Mouse (Mus musculus) liver, embryonic 15.5 days (tissue): ENCODE data around the gene Nipa2. TPM values are rescaled to one million over a fixed set of nuclear protein-coding genes. Genes with fewer than 3 reads are reported as not detected.
A peak's percentile ranks its signal among the peaks of the same experiment; 100 is the strongest.

Experiments used
- ATAC-seq: fragments of 200-750 bp; cut with Nextera tagmentation; 2 replicates; pipeline ENCODE4 v1.8.0; 2017; ENCODE audit warnings: moderate number of reproducible peaks, mild to moderate bottlenecking, moderate library complexity; ENCODE audit not compliant: insufficient read depth
- H3K27ac ChIP-seq: fragments of 300-500 bp; sonication (generic); replicated peaks from 2 replicates; pipeline ENCODE4 v1.5.1; 2015; ENCODE audit warnings: mild to moderate bottlenecking, inconsistent platforms
- H3K27me3 ChIP-seq: fragments of 300-500 bp; sonication (generic); 2 replicates; pipeline ENCODE4 v1.6.1; 2015; ENCODE audit warnings: mild to moderate bottlenecking, inconsistent platforms
- H3K36me3 ChIP-seq: fragments of 300-500 bp; sonication (generic); replicated peaks from 2 replicates; pipeline ENCODE4 v1.6.1; 2015; ENCODE audit warnings: moderate library complexity, mild to moderate bottlenecking, inconsistent platforms
- H3K4me1 ChIP-seq: fragments of 300-500 bp; sonication (generic); replicated peaks from 2 replicates; pipeline ENCODE4 v1.6.1; 2015; ENCODE audit warnings: inconsistent platforms
- H3K4me2 ChIP-seq: fragments of 300-500 bp; sonication (generic); 2 replicates; pipeline ENCODE4 v1.6.1; 2015; ENCODE audit warnings: moderate library complexity, mild to moderate bottlenecking, inconsistent platforms
- H3K4me3 ChIP-seq: fragments of 300-500 bp; sonication (generic); replicated peaks from 2 replicates; pipeline ENCODE4 v1.5.1; 2015; ENCODE audit warnings: mild to moderate bottlenecking, inconsistent platforms
- H3K9ac ChIP-seq: fragments of 300-500 bp; sonication (generic); 2 replicates; pipeline ENCODE4 v1.6.1; 2015; ENCODE audit warnings: moderate library complexity, mild to moderate bottlenecking, inconsistent platforms
- H3K9me3 ChIP-seq: fragments of 300-500 bp; sonication (generic); replicated peaks from 2 replicates; pipeline ENCODE4 v1.6.1; 2016; ENCODE audit warnings: inconsistent platforms
- WGBS: fragments of 180-500 bp; shearing (Covaris S2); methylation state at CpG from one replicate; pipeline ENCODE4 v1.1.7; 2015; ENCODE audit warnings: mixed read lengths; ENCODE audit not compliant: insufficient replicate concordance; 5-methylcytosine and 5-hydroxymethylcytosine counted together
- polyA plus RNA-seq: library from polyadenylated mRNA; unstranded; fragments of >200 nt; fragmentation: Nextera tagmentation; extraction: Ambion mirVana; gene quantifications from 2 replicates; pipeline ENCODE4 v1.2.1, GENCODE M21; 2015

Gene Nipa2
- polyA plus RNA-seq = 21.0 and 23.6 TPM in 2 replicates

- H3K27me3 ChIP-seq = no peaks in the 10 kb centered on the region
- H3K4me2 ChIP-seq = peak within 1 kb of the TSS; percentile 73
- WGBS = under 1% methylated on average over 70 of the region's 70 CpGs
- H3K9ac ChIP-seq = peak within 1 kb of the TSS; percentile 89
- H3K36me3 ChIP-seq = peaks cover 11% of the 10 kb centered on the region; the same call in 1 of the 2 replicates
- no peaks in the 10 kb centered on the region for H3K9me3 ChIP-seq
- peaks cover 34% of the 10 kb centered on the region for H3K4me1 ChIP-seq
- H3K4me3 ChIP-seq = peak within 1 kb of the TSS; percentile 87
- peak; percentile 97 for ATAC-seq
- H3K27ac ChIP-seq = peak within 1 kb of the TSS; percentile 91
Measured at GRCm38 (mm10) chr7:55962004-55962908, at the start of gene Nipa2. Nipa2 (minus strand) TSS chr7:55962476.

GRCm38 (mm10) chr7:56011018-56011333 is 48.7 kb upstream of the Nipa2 start:
- no peak for ATAC-seq
- Histone ChIP-seq H3K27ac (0 out of 2 replicates have a peak overlapping the region, but pooled peaks have one; percentile 11), H3K4me2 (no peak overlapping the region), H3K4me1 (peaks cover 63% of the 10 kb centered on the region), H3K9me3 (no peaks in the 10 kb centered on the region), H3K9ac (no peak overlapping the region), H3K27me3 (no peaks in the 10 kb centered on the region), H3K4me3 (no peak overlapping the region), H3K36me3 (no peaks in the 10 kb centered on the region; the same call in 1 of the 2 replicates)

GRCm38 (mm10) chr7:56010318-56011017 is 48.2 kb upstream of the Nipa2 start:
- 86% methylated on average over 4 of the region's 4 CpGs for WGBS
- no peak for ATAC-seq
- Histone ChIP-seq H3K9ac (no peak overlapping the region), H3K27me3 (no peaks in the 10 kb centered on the region), H3K4me2 (no peak overlapping the region), H3K27ac (peak overlapping the region; percentile 14; the same call in 1 of the 2 replicates), H3K4me1 (peaks cover 58% of the 10 kb centered on the region), H3K36me3 (no peaks in the 10 kb centered on the region; the same call in 1 of the 2 replicates), H3K9me3 (no peaks in the 10 kb centered on the region), H3K4me3 (no peak overlapping the region)

GRCm38 (mm10) chr7:55998997-55999396 is 36.7 kb upstream of the Nipa2 start:
- H3K4me3 ChIP-seq = no peak overlapping the region
- peak overlapping the region; percentile 16; the same call in 1 of the 2 replicates for H3K27ac ChIP-seq
- H3K27me3 ChIP-seq = no peaks in the 10 kb centered on the region
- ATAC-seq = peak; percentile 57; the same call in 1 of the 2 replicates
- peaks cover 20% of the 10 kb centered on the region for H3K4me1 ChIP-seq
- H3K4me2 ChIP-seq = no peak overlapping the region
- H3K9ac ChIP-seq = no peak overlapping the region; the same call in 1 of the 2 replicates
- 0 out of 2 replicates have a peak, but pooled peaks cover 3% of the 10 kb centered on the region for H3K36me3 ChIP-seq
- H3K9me3 ChIP-seq = no peaks in the 10 kb centered on the region
- WGBS = 28% methylated on average over 3 of the region's 4 CpGs

GRCm38 (mm10) chr7:55995013-55995412 is 32.7 kb upstream of the Nipa2 start:
- H3K9ac ChIP-seq = no peak overlapping the region
- H3K4me3 ChIP-seq = no peak overlapping the region
- ATAC-seq = no peak
- 73% methylated on average over 4 of the region's 4 CpGs for WGBS
- peaks cover 17% of the 10 kb centered on the region for H3K4me1 ChIP-seq
- no peak overlapping the region for H3K27ac ChIP-seq
- H3K9me3 ChIP-seq = no peaks in the 10 kb centered on the region
- H3K27me3 ChIP-seq = no peaks in the 10 kb centered on the region
- H3K36me3 ChIP-seq = 0 out of 2 replicates have a peak, but pooled peaks cover 15% of the 10 kb centered on the region
- H3K4me2 ChIP-seq = no peak overlapping the region

- Histone ChIP-seq H3K9ac (no peak overlapping the region), H3K36me3 (peaks cover 29% of the 10 kb centered on the region), H3K4me2 (no peak overlapping the region), H3K9me3 (no peaks in the 10 kb centered on the region), H3K4me1 (0 out of 2 replicates have a peak, but pooled peaks cover 1% of the 10 kb centered on the region), H3K27ac (no peak overlapping the region), H3K27me3 (no peaks in the 10 kb centered on the region), H3K4me3 (no peak overlapping the region)
- ATAC-seq = no peak
- 90% methylated on average over 7 of the region's 7 CpGs for WGBS
Measured at GRCm38 (mm10) chr7:55991858-55992257, 29.6 kb upstream of the Nipa2 start.

GRCm38 (mm10) chr7:55991129-55991528 is 28.9 kb upstream of the Nipa2 start:
- ATAC-seq = no peak
- Histone ChIP-seq H3K36me3 (peaks cover 29% of the 10 kb centered on the region), H3K4me3 (no peak overlapping the region), H3K9me3 (no peaks in the 10 kb centered on the region), H3K4me2 (no peak overlapping the region), H3K4me1 (peaks cover 5% of the 10 kb centered on the region; the same call in 1 of the 2 replicates), H3K27me3 (no peaks in the 10 kb centered on the region), H3K9ac (no peak overlapping the region), H3K27ac (no peak overlapping the region)
- whole genome bisulfite sequencing = 85% methylated on average over 3 of the region's 3 CpGs

GRCm38 (mm10) chr7:55986526-55987214 is 24.4 kb upstream of the Nipa2 start:
- H3K4me3 ChIP-seq = no peak overlapping the region
- H3K27ac ChIP-seq = 0 out of 2 replicates have a peak overlapping the region, but pooled peaks have one; percentile 19
- H3K9me3 ChIP-seq = no peaks in the 10 kb centered on the region
- H3K9ac ChIP-seq = no peak overlapping the region
- peaks cover 34% of the 10 kb centered on the region for H3K36me3 ChIP-seq
- peak; percentile 58 for ATAC-seq
- H3K4me2 ChIP-seq = peak overlapping the region; percentile 34
- H3K4me1 ChIP-seq = peaks cover 28% of the 10 kb centered on the region
- 29% methylated on average over 13 of the region's 13 CpGs for WGBS
- no peaks in the 10 kb centered on the region for H3K27me3 ChIP-seq

GRCm38 (mm10) chr7:55984754-55985153 is 22.5 kb upstream of the Nipa2 start:
- Histone ChIP-seq H3K27me3 (no peaks in the 10 kb centered on the region), H3K36me3 (peaks cover 40% of the 10 kb centered on the region), H3K4me3 (no peak overlapping the region), H3K27ac (no peak overlapping the region), H3K4me2 (no peak overlapping the region), H3K9ac (no peak overlapping the region), H3K9me3 (no peaks in the 10 kb centered on the region), H3K4me1 (peaks cover 44% of the 10 kb centered on the region)
- 83% methylated on average over 4 of the region's 4 CpGs for WGBS
- no peak for ATAC-seq

GRCm38 (mm10) chr7:55983107-55983506 is 20.8 kb upstream of the Nipa2 start:
- no peak overlapping the region for H3K9ac ChIP-seq
- no peak for ATAC-seq
- H3K36me3 ChIP-seq = peaks cover 53% of the 10 kb centered on the region

More at GRCm38 (mm10) chr7:55983107-55983506, 20.8 kb upstream of the Nipa2 start:
- H3K27me3 ChIP-seq = no peaks in the 10 kb centered on the region
- H3K27ac ChIP-seq = peak overlapping the region; percentile 86
- no peak overlapping the region for H3K4me3 ChIP-seq
- peaks cover 44% of the 10 kb centered on the region for H3K4me1 ChIP-seq
- WGBS = 95% methylated on average over 5 of the region's 5 CpGs
- no peaks in the 10 kb centered on the region for H3K9me3 ChIP-seq
- no peak overlapping the region for H3K4me2 ChIP-seq
